Mouse (Mus musculus) liver, embryonic 16.5 days (tissue): ENCODE data around the gene Olfr901. TPM values are rescaled to one million over a fixed set of nuclear protein-coding genes. Genes with fewer than 3 reads are reported as not detected.
"Not testable (repeated sequence)": the region's sequence is repeated elsewhere in the genome, so short reads cannot be mapped to it uniquely, and the experiment has no call there.

Experiments used
- ATAC-seq: fragments of 200-750 bp; cut with Nextera tagmentation; 2 replicates; pipeline ENCODE4 v1.8.0; 2017; ENCODE audit warnings: low read depth, mild to moderate bottlenecking, moderate number of reproducible peaks, moderate library complexity
- H3K27ac ChIP-seq: fragments of 300-500 bp; sonication (generic); 2 replicates; pipeline ENCODE4 v1.5.1; 2014; ENCODE audit warnings: mild to moderate bottlenecking, low read length
- H3K27me3 ChIP-seq: fragments of 300-500 bp; sonication (generic); 2 replicates; pipeline ENCODE4 v1.6.1; 2014; ENCODE audit warnings: low read depth, low read length, mixed read lengths; ENCODE audit not compliant: control insufficient read depth, insufficient read depth
- H3K36me3 ChIP-seq: fragments of 300-500 bp; sonication (generic); 2 replicates; pipeline ENCODE4 v1.6.1; 2014; ENCODE audit warnings: mild to moderate bottlenecking; ENCODE audit not compliant: control insufficient read depth, insufficient read depth
- H3K4me1 ChIP-seq: fragments of 300-500 bp; sonication (generic); 2 replicates; pipeline ENCODE4 v1.6.1; 2014; ENCODE audit warnings: low read depth, low read length, mixed read lengths; ENCODE audit not compliant: control insufficient read depth
- H3K4me2 ChIP-seq: fragments of 300-500 bp; sonication (generic); 2 replicates; pipeline ENCODE4 v1.6.1; 2014; ENCODE audit warnings: low read depth, low read length, mixed read lengths
- H3K4me3 ChIP-seq: fragments of 300-500 bp; sonication (generic); 2 replicates; pipeline ENCODE4 v1.5.1; 2014; ENCODE audit warnings: low read depth, mild to moderate bottlenecking, low read length
- H3K9ac ChIP-seq: fragments of 300-500 bp; sonication (generic); 2 replicates; pipeline ENCODE4 v1.6.1; 2014; ENCODE audit warnings: low read depth, low read length
- H3K9me3 ChIP-seq: fragments of 300-500 bp; sonication (generic); replicated peaks from 2 replicates; pipeline ENCODE4 v1.6.1; 2016; ENCODE audit warnings: low read length; ENCODE audit not compliant: control insufficient read depth
- WGBS: fragments of 180-500 bp; shearing (Covaris S2); extraction: QIAGEN DNeasy Blood & Tissue Kit; methylation state at CpG from one replicate; pipeline ENCODE4 v1.1.7; 2014; ENCODE audit not compliant: insufficient replicate concordance; 5-methylcytosine and 5-hydroxymethylcytosine counted together
- polyA plus RNA-seq: library from polyadenylated mRNA; unstranded; fragments of >200 nt; fragmentation: Nextera tagmentation; extraction: Ambion mirVana; gene quantifications from 2 replicates; pipeline ENCODE4 v1.2.1, GENCODE M21; 2015

Olfr901 gene
- not detected in 2 replicates for polyA plus RNA-seq

GRCm38 (mm10) chr9:38429155-38429554, at the start of gene Olfr901:
TSS of gene Olfr901 (plus strand) at chr9:38429455.
- H3K27ac ChIP-seq = no peak within 1 kb of the TSS
- no peak within 1 kb of the TSS for H3K9ac ChIP-seq
- H3K36me3 ChIP-seq = no peaks in the 10 kb centered on the region
- ATAC-seq = no peak
- H3K27me3 ChIP-seq = no peaks in the 10 kb centered on the region
- no peak within 1 kb of the TSS for H3K4me3 ChIP-seq
- 59% methylated on average over 1 of the region's 1 CpGs for WGBS
- H3K4me1 ChIP-seq = no peaks in the 10 kb centered on the region
- no peaks in the 10 kb centered on the region for H3K9me3 ChIP-seq
- H3K4me2 ChIP-seq = no peak within 1 kb of the TSS

GRCm38 (mm10) chr9:38401398-38401797, 27.9 kb upstream of the Olfr901 start, which contains the start of gene Olfr147:
TSS of gene Olfr147 (plus strand) at chr9:38401698.
- no peak within 1 kb of the TSS for H3K4me3 ChIP-seq
- H3K27ac ChIP-seq = no peak within 1 kb of the TSS
- no peak within 1 kb of the TSS for H3K4me2 ChIP-seq
- WGBS = 56% methylated on average over 1 of the region's 1 CpGs
- H3K27me3 ChIP-seq = no peaks in the 10 kb centered on the region
- no peaks in the 10 kb centered on the region for H3K9me3 ChIP-seq
- no peak for ATAC-seq
- no peak within 1 kb of the TSS for H3K9ac ChIP-seq
- no peaks in the 10 kb centered on the region for H3K4me1 ChIP-seq
- H3K36me3 ChIP-seq = no peaks in the 10 kb centered on the region

GRCm38 (mm10) chr9:38407502-38407901, 21.8 kb upstream of the Olfr901 start:
- not testable (repeated sequence) for H3K36me3 ChIP-seq, ATAC-seq, H3K27me3 ChIP-seq, H3K4me1 ChIP-seq, H3K27ac ChIP-seq, H3K4me2 ChIP-seq, H3K4me3 ChIP-seq, H3K9me3 ChIP-seq, H3K9ac ChIP-seq
- 70% methylated on average over 3 of the region's 3 CpGs for WGBS

- 81% methylated on average over 14 of the region's 14 CpGs for WGBS
- not testable (repeated sequence) for H3K4me3 ChIP-seq
Observed at GRCm38 (mm10) chr9:38413502-38413901, 15.8 kb upstream of the Olfr901 start.

GRCm38 (mm10) chr9:38423801-38424200, 5.5 kb upstream of the Olfr901 start:
- H3K9ac ChIP-seq = no peak overlapping the region
- no peaks in the 10 kb centered on the region for H3K4me1 ChIP-seq
- no peak overlapping the region for H3K27ac ChIP-seq
- ATAC-seq = no peak
- no peak overlapping the region for H3K4me3 ChIP-seq
- H3K9me3 ChIP-seq = no peaks in the 10 kb centered on the region
- no peaks in the 10 kb centered on the region for H3K27me3 ChIP-seq
- H3K36me3 ChIP-seq = no peaks in the 10 kb centered on the region
- H3K4me2 ChIP-seq = no peak overlapping the region

More at GRCm38 (mm10) chr9:38413502-38413901, 15.8 kb upstream of the Olfr901 start:
- not testable (repeated sequence) for H3K9ac ChIP-seq, H3K36me3 ChIP-seq, H3K27ac ChIP-seq, H3K27me3 ChIP-seq, H3K4me2 ChIP-seq, ATAC-seq, H3K9me3 ChIP-seq, H3K4me1 ChIP-seq

GRCm38 (mm10) chr9:38427026-38427425, 2.2 kb upstream of the Olfr901 start:
- WGBS = 26% methylated on average over 1 of the region's 1 CpGs
- ATAC-seq = no peak
- H3K36me3 ChIP-seq = no peaks in the 10 kb centered on the region
- no peak overlapping the region for H3K4me2 ChIP-seq
- H3K4me3 ChIP-seq = no peak overlapping the region
- H3K4me1 ChIP-seq = no peaks in the 10 kb centered on the region
- no peaks in the 10 kb centered on the region for H3K27me3 ChIP-seq
- no peak overlapping the region for H3K27ac ChIP-seq
- H3K9me3 ChIP-seq = no peaks in the 10 kb centered on the region
- no peak overlapping the region for H3K9ac ChIP-seq

- ATAC-seq = no peak
- no peaks in the 10 kb centered on the region for H3K36me3 ChIP-seq
- H3K27ac ChIP-seq = no peak within 1 kb of the TSS
- no peak within 1 kb of the TSS for H3K9ac ChIP-seq
- 74% methylated on average over 5 of the region's 5 CpGs for WGBS
- no peaks in the 10 kb centered on the region for H3K27me3 ChIP-seq
- no peaks in the 10 kb centered on the region for H3K9me3 ChIP-seq
- H3K4me2 ChIP-seq = no peak within 1 kb of the TSS
- no peak within 1 kb of the TSS for H3K4me3 ChIP-seq
- no peaks in the 10 kb centered on the region for H3K4me1 ChIP-seq
Observed at GRCm38 (mm10) chr9:38447352-38447751, 18.1 kb downstream of the Olfr901 start, which contains the start of gene Olfr902. TSS of gene Olfr902 (plus strand) at chr9:38447652.

- Histone ChIP-seq H3K4me3 (no peak within 1 kb of the TSS), H3K9me3 (no peaks in the 10 kb centered on the region), H3K27ac (no peak within 1 kb of the TSS), H3K36me3 (no peaks in the 10 kb centered on the region), H3K9ac (no peak within 1 kb of the TSS), H3K4me1 (no peaks in the 10 kb centered on the region), H3K27me3 (no peaks in the 10 kb centered on the region), H3K4me2 (no peak within 1 kb of the TSS)
- no peak for ATAC-seq
Observed at GRCm38 (mm10) chr9:38462844-38463243, 33.6 kb downstream of the Olfr901 start, which contains the start of gene Olfr904. TSS of gene Olfr904 (plus strand) at chr9:38463144.

- no peak within 1 kb of the TSS for H3K4me3 ChIP-seq
- no peak within 1 kb of the TSS for H3K9ac ChIP-seq
- H3K4me2 ChIP-seq = no peak within 1 kb of the TSS
- ATAC-seq = no peak
- no peaks in the 10 kb centered on the region for H3K4me1 ChIP-seq
- H3K9me3 ChIP-seq = no peaks in the 10 kb centered on the region
- H3K27me3 ChIP-seq = no peaks in the 10 kb centered on the region
- H3K36me3 ChIP-seq = no peaks in the 10 kb centered on the region
- H3K27ac ChIP-seq = no peak within 1 kb of the TSS
Observed at GRCm38 (mm10) chr9:38470807-38471206, 41.6 kb downstream of the Olfr901 start, which contains the start of gene Olfr905. TSS of gene Olfr905 (plus strand) at chr9:38471107.
